Mouse (Mus musculus): ENCODE results near the gene Parvb. TPM values are rescaled to one million over a fixed set of nuclear protein-coding genes. Genes with fewer than 3 reads are reported as not detected.
A peak's percentile ranks its signal among the peaks of the same experiment; 100 is the strongest.
"Not testable (repeated sequence)": the region's sequence is repeated elsewhere in the genome, so short reads cannot be mapped to it uniquely, and the experiment has no call there.

Parvb gene
- polyA plus RNA-seq, 1 experiment from 2014 or later = 9.5 TPM

GRCm38 (mm10) chr15:84282206-84283085, 50.6 kb downstream of the Parvb start:
- Histone ChIP-seq H3K9me3 (ENCODE audit: control insufficient read depth, low read length) (no peaks in the 10 kb centered on the region), H3K4me3 (ENCODE audit: low read depth, low read length) (no peak overlapping the region), H3K27me3 (ENCODE audit: control insufficient read depth, insufficient read depth, low read length) (no peaks in the 10 kb centered on the region), H3K9ac (ENCODE audit: low read depth, low read length) (no peak overlapping the region), H3K36me3 (ENCODE audit: control insufficient read depth, insufficient read depth, low read length) (no peaks in the 10 kb centered on the region), H3K4me2 (replicated peaks; ENCODE audit: low read depth, low read length) (no peak overlapping the region), H3K27ac (ENCODE audit: low read depth, low read length) (no peak overlapping the region), H3K4me1 (replicated peaks; ENCODE audit: control insufficient read depth, insufficient read depth, low read length) (no peaks in the 10 kb centered on the region)
- ATAC-seq (ENCODE audit: low FRiP score) = no peak
- whole genome bisulfite sequencing = 79% methylated on average over 20 of the region's 20 CpGs
- no peak for DNase-seq (ENCODE audit: low spot score)

GRCm38 (mm10) chr15:84284059-84284458, 52.2 kb downstream of the Parvb start:
- Histone ChIP-seq H3K27ac (ENCODE audit: low read depth, low read length) (no peak overlapping the region), H3K4me1 (replicated peaks; ENCODE audit: control insufficient read depth, insufficient read depth, low read length) (no peaks in the 10 kb centered on the region), H3K36me3 (ENCODE audit: control insufficient read depth, insufficient read depth, low read length) (no peaks in the 10 kb centered on the region), H3K9me3 (ENCODE audit: control insufficient read depth, low read length) (no peaks in the 10 kb centered on the region), H3K4me3 (ENCODE audit: low read depth, low read length) (no peak overlapping the region), H3K4me2 (replicated peaks; ENCODE audit: low read depth, low read length) (no peak overlapping the region), H3K27me3 (ENCODE audit: control insufficient read depth, insufficient read depth, low read length) (no peaks in the 10 kb centered on the region), H3K9ac (ENCODE audit: low read depth, low read length) (no peak overlapping the region)
- peak; percentile 51 for DNase-seq (ENCODE audit: low spot score)
- no peak for ATAC-seq (ENCODE audit: low FRiP score)
- 64% methylated on average over 5 of the region's 5 CpGs for WGBS

GRCm38 (mm10) chr15:84285453-84285852, 53.6 kb downstream of the Parvb start:
- DNase-seq (ENCODE audit: low spot score) (no peak), ATAC-seq (ENCODE audit: low FRiP score) (no peak)
- H3K4me2 ChIP-seq (replicated peaks; ENCODE audit: low read depth, low read length) = no peak overlapping the region
- H3K27ac ChIP-seq (ENCODE audit: low read depth, low read length) = no peak overlapping the region
- H3K36me3 ChIP-seq (ENCODE audit: control insufficient read depth, insufficient read depth, low read length) = no peaks in the 10 kb centered on the region
- no peak overlapping the region for H3K4me3 ChIP-seq (ENCODE audit: low read depth, low read length)
- no peak overlapping the region for H3K9ac ChIP-seq (ENCODE audit: low read depth, low read length)
- no peaks in the 10 kb centered on the region for H3K4me1 ChIP-seq (replicated peaks; ENCODE audit: control insufficient read depth, insufficient read depth, low read length)
- H3K27me3 ChIP-seq (ENCODE audit: control insufficient read depth, insufficient read depth, low read length) = no peaks in the 10 kb centered on the region
- WGBS = 75% methylated on average over 7 of the region's 7 CpGs
- H3K9me3 ChIP-seq (ENCODE audit: control insufficient read depth, low read length) = no peaks in the 10 kb centered on the region

DNA sequence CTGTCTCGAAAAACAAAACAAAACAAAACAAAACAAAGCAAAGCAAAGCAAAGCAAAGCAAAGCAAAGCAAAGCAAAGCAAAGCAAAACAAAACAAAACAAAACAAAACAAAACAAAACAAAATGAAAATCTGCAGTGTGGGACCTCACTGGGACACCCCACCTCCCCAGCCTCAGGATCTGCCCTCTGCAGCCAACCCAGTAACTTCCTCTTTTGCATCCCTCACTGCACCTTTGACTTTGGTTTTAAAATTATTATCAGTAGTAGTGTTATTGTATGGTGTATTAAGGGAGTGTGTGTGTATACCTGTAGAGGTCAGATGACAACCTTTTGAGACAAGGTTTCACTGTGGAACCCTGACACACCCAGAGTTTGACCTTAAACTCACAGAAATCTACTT, 57.1 kb downstream of the Parvb start:
- H3K36me3 ChIP-seq (ENCODE audit: control insufficient read depth, insufficient read depth, low read length); H3K9me3 ChIP-seq (ENCODE audit: control insufficient read depth, low read length); H3K4me2 ChIP-seq (replicated peaks; ENCODE audit: low read depth, low read length); ATAC-seq (ENCODE audit: low FRiP score); H3K4me3 ChIP-seq (ENCODE audit: low read depth, low read length); H3K27me3 ChIP-seq (ENCODE audit: control insufficient read depth, insufficient read depth, low read length); H3K4me1 ChIP-seq (replicated peaks; ENCODE audit: control insufficient read depth, insufficient read depth, low read length); DNase-seq (ENCODE audit: low spot score); H3K9ac ChIP-seq (ENCODE audit: low read depth, low read length); H3K27ac ChIP-seq (ENCODE audit: low read depth, low read length): not testable (repeated sequence)
- WGBS = 81% methylated on average over 1 of the region's 1 CpGs

GRCm38 (mm10) chr15:84291097-84291496, 59.3 kb downstream of the Parvb start:
- DNase-seq (ENCODE audit: low spot score) = no peak
- Histone ChIP-seq H3K36me3 (ENCODE audit: control insufficient read depth, insufficient read depth, low read length) (no peaks in the 10 kb centered on the region), H3K4me1 (replicated peaks; ENCODE audit: control insufficient read depth, insufficient read depth, low read length) (no peaks in the 10 kb centered on the region), H3K27me3 (ENCODE audit: control insufficient read depth, insufficient read depth, low read length) (no peaks in the 10 kb centered on the region), H3K9me3 (ENCODE audit: control insufficient read depth, low read length) (no peaks in the 10 kb centered on the region), H3K4me2 (replicated peaks; ENCODE audit: low read depth, low read length) (no peak overlapping the region), H3K9ac (ENCODE audit: low read depth, low read length) (no peak overlapping the region), H3K27ac (ENCODE audit: low read depth, low read length) (no peak overlapping the region), H3K4me3 (ENCODE audit: low read depth, low read length) (no peak overlapping the region)
- 94% methylated on average over 5 of the region's 5 CpGs for WGBS
- no peak for ATAC-seq (ENCODE audit: low FRiP score)

DNA sequence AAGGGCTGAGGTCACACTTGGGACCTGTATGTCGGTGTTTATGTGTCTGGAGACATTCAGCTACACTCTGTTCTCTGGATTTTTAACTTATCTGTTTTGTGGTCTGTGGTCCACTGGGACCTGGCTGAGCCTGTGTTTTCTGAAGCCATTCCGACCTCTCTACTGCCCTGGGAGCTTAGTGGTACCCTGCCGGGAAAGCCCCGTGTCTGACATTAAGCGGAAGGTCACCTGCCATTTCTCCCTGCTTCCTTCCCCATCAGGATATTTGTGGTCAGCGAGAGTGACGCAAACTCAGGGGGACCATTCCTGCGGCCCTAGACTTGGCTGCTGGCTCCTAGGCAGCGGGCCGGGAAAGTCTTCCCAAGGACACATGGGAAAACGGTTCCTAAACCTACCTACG, 61.7 kb downstream of the Parvb start:
- no peaks in the 10 kb centered on the region for H3K9me3 ChIP-seq (ENCODE audit: control insufficient read depth, low read length)
- H3K36me3 ChIP-seq (ENCODE audit: control insufficient read depth, insufficient read depth, low read length) = no peaks in the 10 kb centered on the region
- 68% methylated on average over 12 of the region's 12 CpGs for WGBS
- DNase-seq (ENCODE audit: low spot score) (no peak), ATAC-seq (ENCODE audit: low FRiP score) (no peak)
- H3K27me3 ChIP-seq (ENCODE audit: control insufficient read depth, insufficient read depth, low read length) = no peaks in the 10 kb centered on the region
- peaks cover 6% of the 10 kb centered on the region for H3K4me1 ChIP-seq (replicated peaks; ENCODE audit: control insufficient read depth, insufficient read depth, low read length)
- no peak overlapping the region for H3K27ac ChIP-seq (ENCODE audit: low read depth, low read length)
- H3K9ac ChIP-seq (ENCODE audit: low read depth, low read length) = no peak overlapping the region
- no peak overlapping the region for H3K4me2 ChIP-seq (replicated peaks; ENCODE audit: low read depth, low read length)
- H3K4me3 ChIP-seq (ENCODE audit: low read depth, low read length) = no peak overlapping the region

DNA sequence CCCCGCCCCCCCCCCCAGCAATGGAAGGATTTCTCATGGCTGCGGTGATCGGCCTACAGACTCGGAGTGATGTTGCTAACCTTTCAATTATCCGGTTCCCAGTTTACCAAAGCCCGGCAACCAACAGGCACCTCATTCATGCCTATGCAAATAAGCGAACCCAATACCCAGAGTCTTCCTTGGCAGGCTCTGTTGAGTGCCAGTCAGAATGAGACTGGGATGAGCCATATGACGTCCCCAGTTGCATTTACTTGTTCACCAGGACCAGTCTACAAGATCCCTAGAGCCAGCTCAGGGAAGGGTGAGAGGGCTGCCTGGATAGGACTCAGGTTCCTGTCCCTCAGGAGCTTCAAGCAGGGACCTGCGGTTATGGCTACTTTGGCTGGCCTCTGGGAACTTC, 62.5 kb downstream of the Parvb start:
- H3K27me3 ChIP-seq (ENCODE audit: control insufficient read depth, insufficient read depth, low read length) = no peaks in the 10 kb centered on the region
- no peak for DNase-seq (ENCODE audit: low spot score)
- H3K9me3 ChIP-seq (ENCODE audit: control insufficient read depth, low read length) = no peaks in the 10 kb centered on the region
- peaks cover 14% of the 10 kb centered on the region for H3K4me1 ChIP-seq (replicated peaks; ENCODE audit: control insufficient read depth, insufficient read depth, low read length)
- no peak overlapping the region for H3K27ac ChIP-seq (ENCODE audit: low read depth, low read length)
- H3K4me2 ChIP-seq (replicated peaks; ENCODE audit: low read depth, low read length) = no peak overlapping the region
- no peak overlapping the region for H3K4me3 ChIP-seq (ENCODE audit: low read depth, low read length)
- no peaks in the 10 kb centered on the region for H3K36me3 ChIP-seq (ENCODE audit: control insufficient read depth, insufficient read depth, low read length)
- no peak for ATAC-seq (ENCODE audit: low FRiP score)
- no peak overlapping the region for H3K9ac ChIP-seq (ENCODE audit: low read depth, low read length)
- WGBS = 74% methylated on average over 9 of the region's 9 CpGs

GRCm38 (mm10) chr15:84295225-84295624, 63.4 kb downstream of the Parvb start:
- H3K4me3 ChIP-seq (ENCODE audit: low read depth, low read length) = no peak overlapping the region
- ATAC-seq (ENCODE audit: low FRiP score) = no peak
- H3K4me2 ChIP-seq (replicated peaks; ENCODE audit: low read depth, low read length) = no peak overlapping the region
- H3K9ac ChIP-seq (ENCODE audit: low read depth, low read length) = no peak overlapping the region
- no peak for DNase-seq (ENCODE audit: low spot score)
- H3K27me3 ChIP-seq (ENCODE audit: control insufficient read depth, insufficient read depth, low read length) = no peaks in the 10 kb centered on the region
- H3K36me3 ChIP-seq (ENCODE audit: control insufficient read depth, insufficient read depth, low read length) = no peaks in the 10 kb centered on the region
- H3K4me1 ChIP-seq (replicated peaks; ENCODE audit: control insufficient read depth, insufficient read depth, low read length) = peaks cover 22% of the 10 kb centered on the region
- no peak overlapping the region for H3K27ac ChIP-seq (ENCODE audit: low read depth, low read length)
- no peaks in the 10 kb centered on the region for H3K9me3 ChIP-seq (ENCODE audit: control insufficient read depth, low read length)
- WGBS = 78% methylated on average over 10 of the region's 10 CpGs

- no peak for DNase-seq (ENCODE audit: low spot score)
- Histone ChIP-seq H3K9ac (ENCODE audit: low read depth, low read length) (no peak overlapping the region), H3K4me3 (ENCODE audit: low read depth, low read length) (no peak overlapping the region), H3K4me2 (replicated peaks; ENCODE audit: low read depth, low read length) (no peak overlapping the region), H3K4me1 (replicated peaks; ENCODE audit: control insufficient read depth, insufficient read depth, low read length) (peaks cover 43% of the 10 kb centered on the region), H3K9me3 (ENCODE audit: control insufficient read depth, low read length) (no peaks in the 10 kb centered on the region), H3K27me3 (ENCODE audit: control insufficient read depth, insufficient read depth, low read length) (no peaks in the 10 kb centered on the region), H3K36me3 (ENCODE audit: control insufficient read depth, insufficient read depth, low read length) (no peaks in the 10 kb centered on the region), H3K27ac (ENCODE audit: low read depth, low read length) (no peak overlapping the region)
- no peak for ATAC-seq (ENCODE audit: low FRiP score)
- WGBS = 72% methylated on average over 8 of the region's 8 CpGs
These were observed 65.6 kb downstream of the Parvb start for GRCm38 (mm10) chr15:84297454-84297853.

All from hindbrain, embryonic 11.5 days (tissue).